Mouse (Mus musculus) retina, postnatal 1 day (tissue): ENCODE measurements at regions not wholly inside any gene's neighbourhood (a gene's known extent, or its start where the extent isn't known, plus 50 kb on each side); places are given as distances from the start of the nearest gene placed in this dataset.

Experiments used
- DNase-seq: peaks from one replicate; pipeline ENCODE4 v3.0.0-alpha.2; 2012

DNA sequence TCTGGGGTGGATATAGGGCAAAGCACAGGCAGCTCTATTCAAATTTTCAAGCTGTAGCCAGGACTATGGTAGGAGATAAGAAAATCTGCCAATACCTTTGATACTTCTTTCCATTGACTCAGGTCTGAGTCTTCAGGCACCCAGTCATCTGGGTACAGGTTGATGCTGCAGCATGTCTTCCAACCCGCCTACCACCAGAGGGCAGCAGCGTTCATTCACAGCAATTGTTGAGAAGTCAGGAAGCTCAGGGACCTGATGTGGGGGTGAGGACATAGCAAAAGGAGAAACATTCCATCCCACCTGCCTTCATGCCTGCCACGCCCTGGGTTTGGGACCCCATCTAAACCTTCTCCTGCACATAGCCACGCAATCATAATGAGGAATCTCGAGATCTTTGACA, 118.2 kb upstream of the Gm21876 start:
- peak; percentile 55 for DNase-seq

GRCm38 (mm10) chrX:21295460-21295859, 120.0 kb upstream of the Gm21876 start:
- DNase-seq = peak; percentile 0

DNA sequence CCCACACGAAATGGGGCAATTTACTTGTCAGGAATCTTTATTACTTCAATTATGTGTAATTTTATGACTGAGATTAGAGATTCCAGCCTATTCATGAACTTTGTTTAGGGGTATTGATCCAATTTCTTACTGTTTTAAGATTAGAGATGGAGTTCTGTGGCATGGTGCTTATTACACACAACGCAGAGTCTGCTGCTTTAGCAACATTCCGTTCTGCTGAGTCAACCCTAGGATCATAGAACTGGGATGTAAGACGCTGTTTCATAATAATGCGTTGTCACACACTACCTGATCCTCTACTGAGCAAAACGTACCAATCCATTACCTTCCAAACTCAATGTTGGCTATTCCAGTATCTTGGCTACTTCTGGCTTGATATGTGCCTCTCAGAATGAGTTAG, 121.9 kb upstream of the Gm21876 start:
- no peak for DNase-seq

DNA sequence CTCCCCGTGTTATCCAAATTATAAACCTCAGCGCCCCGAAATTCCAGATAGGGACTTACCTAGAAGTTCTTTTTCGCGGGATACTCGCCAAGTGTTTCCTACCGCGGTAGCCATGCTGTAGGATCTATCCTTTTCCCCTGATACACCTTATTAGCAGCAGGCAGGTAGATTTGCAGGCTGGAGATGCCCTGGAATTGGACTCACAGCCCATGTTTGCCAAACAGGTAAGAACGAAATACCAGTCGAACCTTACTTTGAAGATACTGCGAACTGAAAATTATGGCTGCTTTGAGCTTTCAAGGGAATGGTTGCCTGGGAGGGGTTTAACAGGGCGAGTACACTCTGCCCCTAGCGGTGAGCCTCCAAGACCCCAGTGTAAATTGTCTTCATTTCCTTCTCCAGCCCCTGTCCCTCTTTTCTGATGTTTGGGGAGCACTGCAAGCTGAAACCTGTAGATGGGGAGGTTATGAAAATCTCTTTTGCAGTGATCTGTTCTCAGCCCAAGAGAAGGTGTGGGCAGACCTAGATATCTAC, 149.8 kb upstream of the Agtr2 start:
- DNase-seq = peak; percentile 65

DNA sequence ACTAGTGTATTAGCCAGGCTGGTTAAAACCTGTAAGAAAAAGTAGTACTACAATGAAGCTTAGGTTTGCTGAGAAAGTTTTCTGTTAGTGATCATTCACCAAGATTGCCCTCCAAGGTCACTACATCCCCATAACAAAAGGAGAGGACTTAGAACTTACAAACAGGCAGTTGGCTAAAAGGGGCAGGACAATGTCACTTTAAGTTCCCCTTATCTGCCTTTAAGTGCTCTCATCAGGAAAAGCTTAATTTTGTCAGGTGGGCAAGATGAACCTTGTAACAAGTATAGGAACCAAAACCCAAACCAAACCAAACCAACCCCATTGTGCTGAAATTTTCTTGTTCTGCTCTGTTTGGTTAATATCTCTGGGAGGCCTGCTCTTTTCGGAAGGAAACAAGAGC, 139.9 kb upstream of the Agtr2 start:
- no peak for DNase-seq

DNA sequence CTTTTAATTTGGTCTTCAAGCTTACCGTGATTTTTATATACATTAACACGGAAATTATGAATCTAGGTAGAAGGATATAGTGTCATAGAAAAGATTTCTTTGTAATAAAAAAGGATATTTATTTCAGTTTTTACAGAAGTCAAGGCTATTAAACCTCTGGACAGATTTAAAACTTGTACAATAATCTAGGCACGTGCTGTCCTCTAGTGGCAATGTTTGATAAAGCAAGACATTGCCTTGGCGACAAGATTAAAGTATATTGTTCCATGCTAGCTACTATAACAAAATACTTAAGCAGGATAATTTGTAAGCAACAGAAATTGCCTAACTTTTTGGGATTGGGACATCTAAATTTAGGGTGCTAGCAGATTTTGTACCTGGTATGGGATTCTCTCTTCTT, 133.8 kb upstream of the Agtr2 start:
- DNase-seq = peak; percentile 20

DNA sequence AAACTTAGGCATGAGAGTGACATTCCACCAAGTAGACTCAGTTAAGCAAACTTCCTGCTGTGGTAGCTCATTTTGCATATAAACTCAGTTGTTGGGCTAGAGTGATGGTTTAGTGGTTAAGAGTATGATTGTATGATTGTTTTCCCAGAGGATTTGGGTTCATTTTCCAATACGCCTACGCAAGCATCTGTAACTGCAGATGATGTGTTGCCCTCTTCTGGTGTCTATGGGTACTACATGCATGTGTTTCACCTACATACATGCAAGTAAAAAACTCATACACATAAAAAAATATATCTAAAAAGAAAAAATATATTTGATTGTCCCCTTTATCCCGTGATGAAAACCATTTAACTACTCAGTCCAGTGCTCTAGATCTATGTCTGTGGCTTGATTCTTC, 132.0 kb upstream of the Agtr2 start:
- peak; percentile 56 for DNase-seq

DNA sequence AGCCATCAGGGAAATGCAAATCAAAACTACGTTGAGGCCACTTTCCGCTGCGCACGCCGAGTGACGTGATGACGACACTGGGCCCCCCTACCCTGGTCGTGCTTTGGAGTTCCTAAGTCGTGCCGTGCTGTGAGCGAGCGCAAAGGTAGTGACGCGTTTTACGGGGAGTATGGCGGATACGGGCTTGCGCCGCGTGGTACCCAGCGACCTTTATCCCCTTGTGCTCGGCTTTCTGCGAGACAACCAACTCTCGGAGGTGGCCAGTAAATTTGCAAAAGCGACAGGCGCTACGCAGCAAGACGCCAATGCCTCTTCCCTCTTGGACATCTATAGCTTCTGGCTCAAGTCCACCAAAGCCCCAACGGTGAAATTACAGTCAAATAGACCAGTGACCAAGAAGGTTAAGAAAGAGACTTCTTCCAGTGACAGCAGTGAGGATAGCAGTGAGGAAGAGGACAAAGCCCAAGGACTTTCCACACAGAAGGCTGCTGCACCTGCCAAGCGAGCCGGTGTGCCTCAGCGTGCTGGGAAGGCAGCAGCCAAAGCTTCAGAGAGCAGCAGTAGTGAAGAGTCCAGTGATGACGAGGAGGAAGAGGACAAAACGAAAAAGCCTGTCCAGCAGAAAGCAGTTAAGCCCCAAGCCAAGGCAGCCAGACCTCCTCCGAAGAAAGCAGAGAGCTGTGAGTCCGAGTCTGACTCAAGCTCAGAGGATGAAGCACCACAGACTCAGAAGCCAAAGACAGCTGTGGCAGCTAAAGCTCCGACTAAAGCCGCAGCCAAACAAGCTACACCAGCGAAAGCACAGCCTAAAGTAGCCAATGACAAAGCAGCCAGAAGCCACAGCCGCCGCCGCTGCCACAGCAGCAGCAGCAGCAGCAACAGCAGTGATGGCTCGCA, 123.3 kb upstream of the Agtr2 start:
- DNase-seq = peak; percentile 78

DNA sequence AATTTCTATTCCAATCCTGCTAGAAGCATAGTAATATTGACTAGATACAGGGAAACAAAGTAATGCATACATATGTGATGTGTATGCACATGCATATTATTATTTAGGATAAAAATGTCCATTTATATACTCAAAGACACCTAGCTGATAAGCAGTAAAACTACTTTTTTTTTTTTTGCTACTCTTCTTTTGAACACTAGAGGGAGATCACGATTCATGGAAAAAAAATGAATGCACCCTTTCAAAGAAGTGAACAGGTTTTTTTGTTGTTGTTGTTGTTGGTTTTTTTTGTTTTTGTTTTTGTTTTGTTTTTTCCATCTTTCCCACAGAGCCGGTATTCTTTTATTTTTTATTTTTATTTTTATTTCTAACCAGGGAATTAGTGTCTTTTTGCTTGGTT, 99.1 kb upstream of the Agtr2 start:
- DNase-seq = peak; percentile 32

GRCm38 (mm10) chrX:21389992-21390391, 94.4 kb upstream of the Agtr2 start:
- no peak for DNase-seq

DNA sequence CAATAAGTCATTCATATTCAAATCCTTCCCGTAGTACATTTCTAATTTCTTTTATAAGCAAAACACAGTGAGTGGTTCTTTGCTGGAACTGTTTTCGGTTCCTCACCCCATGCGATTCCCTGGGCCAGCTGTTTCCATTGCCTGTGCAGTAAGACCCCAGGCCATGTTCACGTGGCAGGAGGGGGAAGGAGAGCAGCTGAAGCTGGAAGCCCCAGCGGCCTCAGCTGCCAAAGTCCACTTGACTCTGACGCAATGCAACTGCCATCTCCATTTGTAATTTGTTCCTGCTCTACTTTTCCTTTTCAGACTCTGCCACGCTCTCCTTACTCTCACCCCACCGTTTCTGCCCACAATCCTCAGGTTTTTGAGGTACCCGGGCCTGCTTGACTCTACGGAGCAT, 91.1 kb upstream of the Agtr2 start:
- DNase-seq = no peak

- DNase-seq = peak; percentile 16
Observed at GRCm38 (mm10) chrX:21424797-21425196, 59.5 kb upstream of the Agtr2 start.

- no peak for DNase-seq
Observed at GRCm38 (mm10) chrX:21428081-21428480, 56.3 kb upstream of the Agtr2 start.

DNA sequence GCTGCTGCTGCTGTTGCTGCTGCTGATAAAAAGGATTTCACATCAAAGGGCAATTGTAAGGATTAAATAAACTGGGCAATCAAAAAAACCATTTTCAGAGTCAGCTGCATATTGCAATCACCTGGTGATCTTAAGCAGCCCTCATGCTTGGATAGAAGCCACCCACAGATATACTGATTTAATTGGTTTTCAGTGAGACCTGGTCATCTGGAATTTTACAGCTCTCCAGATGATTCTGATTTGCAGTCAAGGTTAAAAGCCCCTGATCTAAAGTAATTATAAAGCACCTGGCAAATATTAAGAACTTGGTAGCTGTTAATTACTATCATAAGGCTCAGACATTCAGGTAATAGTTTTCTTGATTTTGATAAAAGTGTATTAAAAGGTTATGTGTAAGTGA, 50.8 kb upstream of the Agtr2 start:
- DNase-seq = no peak
